Mouse (Mus musculus) CH12.LX (cell line): ENCODE data around the gene Rpl5. TPM values are rescaled to one million over a fixed set of nuclear protein-coding genes. Genes with fewer than 3 reads are reported as not detected.

Experiments
- DNase-seq: peaks from one replicate; pipeline ENCODE4 v3.0.0-alpha.2; 2013; ENCODE audit errors: extremely low read depth
- H3K27ac ChIP-seq: 2 replicates; pipeline ENCODE4 v1.5.1; 2012; ENCODE audit warnings: low read depth, mild to moderate bottlenecking, control low read depth, moderate library complexity; ENCODE audit not compliant: insufficient read depth
- H3K27me3 ChIP-seq: replicated peaks from 2 replicates; pipeline ENCODE3; 2012; ENCODE audit warnings: inconsistent platforms
- H3K36me3 ChIP-seq, 2 experiments: replicated peaks in 1 of 2; 2 replicates each; pipeline versions ENCODE3 to v1.6.1; 2012; ENCODE audit warnings: inconsistent platforms in 1 of 2, low read length in 1 of 2, mild to moderate bottlenecking in 1 of 2, mixed read lengths in 1 of 2, moderate library complexity in 1 of 2; ENCODE audit not compliant: control insufficient read depth in 1 of 2, insufficient read depth in 1 of 2
- H3K4me1 ChIP-seq, 2 experiments: 2 replicates each; pipeline ENCODE4 v1.6.1; 2012; ENCODE audit warnings: inconsistent platforms in 1 of 2, moderate library complexity in 1 of 2; ENCODE audit not compliant: insufficient read depth in 2 of 2, control insufficient read depth in 1 of 2
- H3K4me2 ChIP-seq: 2 replicates; pipeline ENCODE4 v1.6.1; 2012; ENCODE audit warnings: low read depth, mild to moderate bottlenecking, control low read depth; ENCODE audit not compliant: poor library complexity, insufficient read depth, severe bottlenecking
- H3K4me3 ChIP-seq, 3 experiments: fragments of 150-350 bp in 1 of 3; sonication (generic) in 1 of 3; replicated peaks in 1 of 3; 2 replicates each; pipeline versions ENCODE3 to v1.5.1; 2011 to 2012; ENCODE audit warnings: low read depth in 2 of 3, low read length in 2 of 3, mild to moderate bottlenecking in 2 of 3, moderate library complexity in 2 of 3, control low read depth in 1 of 3, improper control_type of control experiment in 1 of 3, inconsistent platforms in 1 of 3, mixed read lengths in 1 of 3; ENCODE audit not compliant: poor library complexity in 1 of 3
- H3K79me2 ChIP-seq: replicated peaks from 2 replicates; pipeline ENCODE4 v1.6.1; 2012; ENCODE audit warnings: mild to moderate bottlenecking, moderate library complexity; ENCODE audit not compliant: control insufficient read depth, poor library complexity, insufficient read depth, severe bottlenecking; ENCODE audit errors: extremely low read depth
- H3K9ac ChIP-seq: 2 replicates; pipeline ENCODE4 v1.6.1; 2012; ENCODE audit warnings: low read depth, mild to moderate bottlenecking, control low read depth, moderate library complexity; ENCODE audit not compliant: insufficient read depth
- H3K9me3 ChIP-seq: replicated peaks from 2 replicates; pipeline ENCODE3; 2012; ENCODE audit warnings: low read length, inconsistent platforms, mixed read lengths
- CTCF ChIP-seq, 2 experiments: IDR thresholded peaks in 1 of 2; conservative IDR thresholded peaks in 1 of 2; 2 replicates each; pipeline ENCODE4 v1.5.1; 2011 to 2012; ENCODE audit warnings: low read depth in 2 of 2, low read length in 2 of 2, improper control_type of control experiment in 1 of 2, inconsistent platforms in 1 of 2, mild to moderate bottlenecking in 1 of 2, moderate library complexity in 1 of 2
- EP300 ChIP-seq: IDR thresholded peaks from 2 replicates; pipeline ENCODE4 v1.6.1; 2011; ENCODE audit warnings: low read length, improper control_type of control experiment
- GABPA ChIP-seq: IDR thresholded peaks from 2 replicates; pipeline ENCODE4 v1.6.1; 2012; ENCODE audit warnings: low read depth, low read length, improper control_type of control experiment, inconsistent platforms; ENCODE audit not compliant: insufficient replicate concordance
- HCFC1 ChIP-seq: IDR thresholded peaks from 2 replicates; pipeline ENCODE4 v1.6.1; 2012; ENCODE audit warnings: low read depth, mild to moderate bottlenecking, inconsistent platforms, low read length, improper control_type of control experiment
- JUN ChIP-seq: IDR thresholded peaks from 2 replicates; pipeline ENCODE4 v1.6.1; 2011; ENCODE audit warnings: low read depth, mild to moderate bottlenecking, low read length, improper control_type of control experiment, moderate library complexity; ENCODE audit not compliant: insufficient read depth
- MAZ ChIP-seq: IDR thresholded peaks from 2 replicates; pipeline ENCODE4 v1.6.1; 2012; ENCODE audit warnings: low read depth, mild to moderate bottlenecking, inconsistent platforms, low read length, improper control_type of control experiment, moderate library complexity
- MEF2A ChIP-seq: IDR thresholded peaks from 2 replicates; pipeline ENCODE4 v1.6.1; 2014; ENCODE audit warnings: low read depth, mild to moderate bottlenecking, inconsistent platforms, low read length, improper control_type of control experiment, borderline replicate concordance
- MXI1 ChIP-seq: IDR thresholded peaks from 2 replicates; pipeline ENCODE4 v1.6.1; 2011; ENCODE audit warnings: mild to moderate bottlenecking, low read depth, low read length, improper control_type of control experiment
- NELFE ChIP-seq: IDR thresholded peaks from 2 replicates; pipeline ENCODE4 v1.6.1; 2011; ENCODE audit warnings: low read depth, low read length, improper control_type of control experiment
- POLR2AphosphoS2 ChIP-seq: IDR thresholded peaks from 2 replicates; pipeline ENCODE4 v1.6.1; 2011; ENCODE audit warnings: low read depth, low read length, improper control_type of control experiment
- RCOR1 ChIP-seq: conservative IDR thresholded peaks from 2 replicates; pipeline ENCODE4 v1.6.1; 2012; ENCODE audit warnings: low read depth, mild to moderate bottlenecking, inconsistent platforms, low read length, improper control_type of control experiment
- SIN3A ChIP-seq: IDR thresholded peaks from 2 replicates; pipeline ENCODE4 v1.6.1; 2012; ENCODE audit warnings: low read length, improper control_type of control experiment, inconsistent platforms
- TCF12 ChIP-seq: IDR thresholded peaks from 2 replicates; pipeline ENCODE4 v1.6.1; 2014; ENCODE audit warnings: low read depth, mild to moderate bottlenecking, inconsistent platforms, low read length, improper control_type of control experiment
- UBTF ChIP-seq: IDR thresholded peaks from 2 replicates; pipeline ENCODE4 v1.6.1; 2012; ENCODE audit warnings: low read depth, mild to moderate bottlenecking, inconsistent platforms, low read length, improper control_type of control experiment, moderate library complexity
- ZC3H11A ChIP-seq: IDR thresholded peaks from 2 replicates; pipeline ENCODE4 v1.6.1; 2012; ENCODE audit warnings: low read depth, mild to moderate bottlenecking, inconsistent platforms, low read length, improper control_type of control experiment
- ZMIZ1 ChIP-seq: IDR thresholded peaks from 2 replicates; pipeline ENCODE4 v1.6.1; 2012; ENCODE audit warnings: low read depth, mild to moderate bottlenecking, inconsistent platforms, low read length, improper control_type of control experiment
- dilution Hi-C: fragments of 300-500 bp; cut with MboI; formaldehyde crosslinking; loops from 2 replicates; pipeline ENCODE4 v1.14.3; 2020; ENCODE audit warnings: low sequenced_read_pairs; ENCODE audit not compliant: extremely low pct_unique_long_range_greater_than_20kb, extremely low pct_ligation_motif_present
- in situ Hi-C: fragments of 300-500 bp; cut with MboI; formaldehyde crosslinking; loops from 3 replicates; pipeline ENCODE4 v1.14.3; 2019; ENCODE audit warnings: low sequenced_read_pairs, low pct_ligation_motif_present, low pct_unique_long_range_greater_than_20kb, mixed read lengths
- polyA plus RNA-seq: library from polyadenylated mRNA; unstranded; fragments of >175 nt; gene quantifications from 2 replicates; pipeline ENCODE4 v1.2.1, GENCODE M21; 2012; ENCODE audit warnings: low read depth; ENCODE audit not compliant: insufficient read length
- total RNA-seq, 2 experiments: library from RNA; depleted of rRNA; stranded (reverse); fragments of 300-350 nt in 1 of 2; fragments of >200 nt in 1 of 2; gene quantifications; 2 replicates each; pipeline ENCODE4 v1.2.3; 2012 to 2014

Rpl5 gene
- total and polyA plus RNA-seq, 3 experiments, result 116 to 728 (median 368) TPM

GRCm38 (mm10) chr5:107858963-107859362 is 41.3 kb upstream of the Rpl5 start (continued):
- no peak for TF ChIP-seq NELFE
- TF ChIP-seq MEF2A, result no peak
- peak; percentile 31 to 67; a peak in 3 of 4 replicates for TF ChIP-seq CTCF (conservative IDR thresholded peaks at IDR 0.05 in 1 of 2, IDR thresholded peaks at IDR 0.05 in 1 of 2; ENCODE audit: low read depth in 2 of 2, low read length in 2 of 2)
- no peak for TF ChIP-seq UBTF

GRCm38 (mm10) chr5:107863971-107864370 is 36.3 kb upstream of the Rpl5 start:
- dilution Hi-C loops (no loop called here), in situ Hi-C loops (no loop called here)
- H3K27me3 ChIP-seq, result no peaks in the 10 kb centered on the region
- H3K4me3 ChIP-seq, result no peak overlapping the region
- TF ChIP-seq SIN3A (no peak), RCOR1 (no peak), MXI1 (no peak), ZMIZ1 (no peak), GABPA (no peak), POLR2AphosphoS2 (no peak), MAZ (no peak), TCF12 (no peak), EP300 (no peak)
- H3K4me2 ChIP-seq, result no peak overlapping the region
- no peak overlapping the region for H3K9ac ChIP-seq
- H3K36me3 ChIP-seq, result peaks cover 0 to 2% of the 10 kb centered on the region in 2 experiments
- H3K27ac ChIP-seq, result no peak overlapping the region
- H3K9me3 ChIP-seq, result no peaks in the 10 kb centered on the region
- H3K79me2 ChIP-seq, result peaks cover 9% of the 10 kb centered on the region
- H3K4me1 ChIP-seq, result peaks cover 3 to 12% of the 10 kb centered on the region in 2 experiments; a peak in 3 of 4 replicates
- DNase-seq, result no peak

- Histone ChIP-seq H3K27ac (no peak overlapping the region), H3K4me2 (no peak overlapping the region), H3K4me3 (no peak overlapping the region), H3K9me3 (no peaks in the 10 kb centered on the region), H3K27me3 (peaks cover 9% of the 10 kb centered on the region), H3K36me3 (peaks cover 0 to 1% of the 10 kb centered on the region in 2 experiments), H3K79me2 (peaks cover 9% of the 10 kb centered on the region), H3K4me1 (peaks cover 3 to 23% of the 10 kb centered on the region in 2 experiments; a peak in 3 of 4 replicates), H3K9ac (no peak overlapping the region)
- TF ChIP-seq HCFC1, result no peak
- TF ChIP-seq UBTF, result no peak
- no peak for TF ChIP-seq JUN
- TF ChIP-seq NELFE, result no peak
- TF ChIP-seq GABPA, result no peak
- no peak for TF ChIP-seq ZC3H11A
- no peak for DNase-seq
- dilution Hi-C loops (no loop called here), in situ Hi-C loops (no loop called here)
Measured at GRCm38 (mm10) chr5:107866127-107867126, 33.9 kb upstream of the Rpl5 start.
